Mouse (Mus musculus) forelimb bud, embryonic 11.5 days (tissue): ENCODE results near the gene Grid2.
A peak's percentile ranks its signal among the peaks of the same experiment; 100 is the strongest.

Source experiments
- DNase-seq: peaks from one replicate; pipeline ENCODE4 v3.0.0-alpha.2; 2012; ENCODE audit warnings: low read depth, low spot score

Grid2 gene

GRCm38 (mm10) chr6:64304709-64305476, 1049.2 kb downstream of the Grid2 start:
- DNase-seq, result no peak

GRCm38 (mm10) chr6:64308631-64309030, 1053.0 kb downstream of the Grid2 start:
- no peak for DNase-seq

DNA sequence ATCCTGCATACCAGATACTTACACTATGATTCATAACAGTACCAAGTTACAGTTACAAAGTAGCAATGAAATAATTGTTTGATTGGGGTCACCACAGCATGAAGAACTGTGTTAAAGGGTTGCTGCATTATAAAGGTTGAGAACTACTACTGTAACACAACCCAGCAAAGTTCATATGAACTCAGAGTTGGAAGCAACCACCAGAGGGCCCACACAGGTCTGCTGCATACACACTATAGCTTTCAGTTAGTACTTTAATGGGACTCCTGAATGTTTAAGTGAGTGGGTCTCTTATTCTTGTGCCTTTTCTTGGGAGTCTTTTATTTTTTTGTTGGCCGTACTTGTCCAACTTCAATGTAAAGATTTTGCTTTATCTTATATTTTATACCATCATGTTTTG, 1057.5 kb downstream of the Grid2 start:
- no peak for DNase-seq

DNA sequence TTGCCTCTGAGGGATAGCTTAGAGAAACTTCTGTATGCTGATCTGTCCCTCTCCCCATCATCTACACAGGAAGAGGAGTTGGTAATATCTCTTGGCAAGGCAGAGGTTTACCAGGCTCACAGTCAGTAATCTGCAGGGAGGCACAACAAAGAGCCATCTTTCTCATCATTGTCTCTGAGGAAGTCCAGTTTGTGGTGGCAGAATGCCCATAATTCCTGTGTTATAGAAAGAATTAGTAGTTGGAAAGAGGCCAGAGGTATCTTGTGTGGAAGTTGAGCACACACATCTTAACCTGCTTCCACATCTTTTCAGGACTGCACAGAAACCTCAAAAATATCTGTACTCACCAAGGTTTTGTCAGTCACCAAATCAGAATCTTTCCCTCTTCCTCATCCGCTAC, 1071.3 kb downstream of the Grid2 start:
- DNase-seq, result no peak

GRCm38 (mm10) chr6:64327876-64328275, 1072.2 kb downstream of the Grid2 start:
- peak; percentile 7 for DNase-seq

DNA sequence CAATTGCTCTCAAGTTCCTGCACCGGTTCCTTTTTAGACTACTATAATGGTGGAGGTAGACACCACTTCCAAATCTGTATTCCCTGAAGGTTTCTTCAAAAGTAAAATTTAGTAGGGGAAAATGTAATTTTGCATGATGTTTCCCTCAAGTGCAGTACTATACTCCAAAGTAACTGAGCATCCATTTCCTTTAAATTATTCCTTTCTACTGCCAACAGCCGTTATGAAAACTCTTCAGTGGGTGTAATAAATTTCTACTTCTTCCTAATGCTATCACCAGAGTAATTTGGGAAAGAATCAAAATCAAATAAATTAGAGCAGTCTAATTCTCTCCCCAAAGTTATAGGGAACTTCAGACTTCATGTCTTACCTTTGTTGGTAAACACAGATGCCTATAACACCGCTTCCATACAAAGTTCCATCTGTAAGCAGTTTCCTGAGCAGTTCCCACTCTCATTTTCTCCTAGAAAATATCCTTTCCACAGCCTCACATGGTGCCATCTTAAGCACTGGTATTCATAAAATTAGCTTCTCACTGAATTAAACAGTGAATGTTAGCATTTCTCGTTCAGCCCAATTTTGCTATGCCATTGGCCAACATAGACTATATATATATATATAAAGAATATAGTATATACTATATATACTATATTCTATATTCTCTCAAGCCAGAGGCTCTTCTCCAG, 1142.9 kb downstream of the Grid2 start:
- DNase-seq, result no peak

DNA sequence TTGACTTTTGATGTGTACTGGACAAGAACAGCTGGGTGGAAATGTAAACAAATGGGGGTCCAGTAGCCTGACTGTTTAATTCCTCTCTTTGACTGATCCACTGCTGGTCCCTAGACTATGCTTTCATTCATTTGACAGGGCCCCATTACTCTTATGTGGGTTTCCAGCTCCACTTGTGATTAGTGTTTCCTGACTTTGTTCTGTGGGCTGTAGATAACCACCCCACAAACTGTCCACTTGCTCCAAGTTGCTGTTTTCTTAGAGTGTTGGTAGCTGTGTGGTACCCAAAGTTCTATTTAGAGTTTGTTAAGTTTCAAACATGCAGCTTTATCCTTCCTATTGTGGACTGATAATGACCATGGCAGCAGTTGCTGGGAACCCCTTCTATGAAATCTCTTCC, 1172.0 kb downstream of the Grid2 start:
- no peak for DNase-seq

DNA sequence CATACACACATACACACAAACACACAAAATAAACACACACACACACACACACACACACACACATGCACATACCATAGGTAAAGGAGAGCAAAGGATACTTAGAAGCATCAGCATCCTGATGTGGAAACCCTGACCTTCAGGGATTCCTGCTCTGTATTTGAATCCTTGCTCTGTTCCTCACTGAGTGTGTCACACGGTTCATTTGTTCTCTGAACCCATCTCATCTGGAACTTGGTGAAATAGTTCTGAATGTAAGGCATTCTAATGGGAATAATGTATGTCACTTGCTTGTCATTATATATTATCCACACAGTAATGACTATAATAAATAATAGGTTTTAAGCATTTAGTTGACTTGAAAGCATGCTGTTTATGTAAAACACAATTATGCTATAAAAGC, 1173.2 kb downstream of the Grid2 start:
- DNase-seq, result no peak

GRCm38 (mm10) chr6:64448127-64448526, 1192.5 kb downstream of the Grid2 start:
- DNase-seq, result no peak

GRCm38 (mm10) chr6:64448864-64449355, 1193.2 kb downstream of the Grid2 start:
- DNase-seq, result no peak

GRCm38 (mm10) chr6:64450770-64451169, 1195.1 kb downstream of the Grid2 start:
- DNase-seq, result no peak

- DNase-seq, result no peak
These were observed 1224.2 kb downstream of the Grid2 start for GRCm38 (mm10) chr6:64479884-64480283.

- no peak for DNase-seq
These were observed 1224.9 kb downstream of the Grid2 start for GRCm38 (mm10) chr6:64480592-64480991.

- DNase-seq, result no peak
These were observed 1234.8 kb downstream of the Grid2 start for GRCm38 (mm10) chr6:64490313-64491067.

GRCm38 (mm10) chr6:64504394-64504793, 1248.7 kb downstream of the Grid2 start:
- DNase-seq, result peak; percentile 18

DNA sequence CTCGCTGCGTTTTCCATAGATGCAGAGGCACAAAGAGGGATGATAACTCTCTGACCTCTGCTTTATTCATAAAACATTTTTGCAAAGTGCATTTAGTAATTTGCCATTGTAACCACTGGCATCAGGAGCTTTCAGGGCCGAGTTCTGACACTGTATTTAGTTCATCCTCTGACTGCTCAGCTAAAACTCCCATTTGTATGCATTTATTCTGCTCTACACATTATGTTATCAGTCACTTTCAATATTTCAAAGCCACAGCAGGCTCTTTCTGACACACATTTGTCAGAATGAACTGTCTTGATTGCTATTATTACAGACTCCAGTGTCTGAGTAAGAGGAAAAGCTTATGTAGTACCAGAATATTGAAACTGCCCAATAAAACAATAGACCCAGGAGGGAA, 1286.5 kb downstream of the Grid2 start:
- no peak for DNase-seq

DNA sequence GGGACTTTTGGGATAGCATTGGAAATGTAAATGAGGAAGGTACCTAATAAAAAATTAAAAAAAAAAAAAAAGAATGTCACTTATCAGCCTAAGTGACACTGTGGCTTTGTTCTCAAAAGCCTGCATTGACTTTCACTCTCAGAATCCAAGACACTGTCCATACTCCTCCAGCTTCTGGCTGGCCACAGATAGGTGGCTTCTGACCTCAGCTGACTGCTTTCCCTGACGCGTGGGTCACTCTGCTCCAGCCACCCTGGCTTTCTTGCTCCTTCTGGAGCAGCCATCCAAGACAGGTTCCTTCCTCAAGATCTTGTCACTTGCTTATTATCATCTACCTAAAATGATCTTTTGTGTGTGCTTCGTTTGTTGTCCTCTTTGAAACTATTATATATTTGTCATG, 1298.0 kb downstream of the Grid2 start:
- DNase-seq, result no peak

DNA sequence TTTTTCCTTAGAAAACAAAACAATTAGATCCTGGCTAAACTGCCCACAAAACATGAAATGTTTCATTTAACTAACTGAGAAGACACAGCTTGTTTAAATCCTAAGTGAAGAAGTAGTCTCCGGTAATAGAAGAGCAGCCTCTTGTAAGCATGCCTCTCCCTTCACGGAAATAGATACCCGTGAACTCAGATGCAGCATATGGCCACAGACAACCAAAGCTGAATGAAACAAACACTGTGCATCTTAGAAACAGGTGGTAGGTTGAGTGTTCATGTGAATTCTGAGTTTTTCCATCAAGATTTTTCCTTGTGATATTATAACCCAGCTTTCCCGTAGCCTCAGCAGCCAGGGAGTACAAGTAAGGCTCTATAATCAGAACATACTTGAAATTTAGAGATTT, 1299.5 kb downstream of the Grid2 start:
- DNase-seq, result no peak

GRCm38 (mm10) chr6:64568599-64568998, 1312.9 kb downstream of the Grid2 start:
- peak; percentile 4 for DNase-seq

DNA sequence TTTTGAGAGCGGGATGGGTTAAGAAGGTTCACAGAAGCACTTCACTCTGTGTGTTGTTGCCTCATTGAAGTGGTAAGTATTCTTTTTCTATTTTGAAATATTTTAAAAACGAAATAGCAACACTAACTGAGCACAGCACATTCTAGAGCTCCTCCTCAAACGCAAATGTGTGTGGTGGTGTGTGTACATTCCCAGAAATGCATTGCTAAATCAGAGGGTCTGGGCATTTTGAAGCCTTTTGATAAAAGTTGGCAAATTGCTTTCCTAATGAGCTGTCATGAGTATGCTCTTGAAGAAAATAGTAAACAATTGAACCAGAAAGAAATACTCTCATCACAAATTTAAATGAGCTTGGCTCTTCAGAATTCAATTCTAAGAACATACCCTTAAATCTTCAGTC, 1325.7 kb downstream of the Grid2 start:
- no peak for DNase-seq

DNA sequence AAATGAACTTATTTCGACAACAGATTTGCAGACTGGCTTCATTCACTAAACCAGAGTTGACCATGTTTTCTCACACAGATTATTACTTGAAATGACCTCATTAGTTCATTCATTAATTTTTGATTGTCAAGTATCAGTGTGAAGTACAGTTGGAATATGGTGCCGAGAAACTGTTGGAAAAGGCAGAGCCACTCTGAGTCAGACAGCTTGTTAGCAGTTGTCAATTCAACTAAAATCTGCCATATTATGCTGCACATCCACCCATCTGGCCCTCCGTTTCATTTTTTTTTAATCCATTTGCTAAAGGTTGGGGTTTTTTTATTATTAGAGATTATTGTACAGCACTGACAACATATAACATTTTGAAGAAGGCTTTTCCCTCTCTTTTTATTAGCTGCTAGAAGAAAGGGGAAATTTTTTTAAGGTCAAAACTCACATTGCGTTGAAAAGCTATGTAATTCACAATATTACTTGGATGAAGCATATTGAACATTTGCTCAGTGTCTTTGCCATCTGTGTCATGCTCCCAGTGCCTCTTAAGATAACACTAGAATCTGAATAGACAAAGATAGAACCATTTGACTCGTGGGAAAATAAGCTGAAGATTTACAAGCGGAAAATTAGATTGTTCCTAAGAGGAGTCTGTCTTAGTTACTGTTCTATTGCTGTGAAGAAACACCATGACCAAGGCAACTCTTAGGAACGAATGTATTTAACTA, 1333.0 kb downstream of the Grid2 start:
- no peak for DNase-seq

- DNase-seq, result no peak
These were observed 1340.6 kb downstream of the Grid2 start for GRCm38 (mm10) chr6:64596261-64596660.
